Mouse (Mus musculus) erythroblast, embryonic 14.5 days (primary cell): ENCODE measurements around the gene Gdf11.

Experiments
- GATA1 ChIP-seq: IDR thresholded peaks from 2 replicates; pipeline ENCODE4 v1.6.1; 2012; ENCODE audit warnings: low read length, inconsistent platforms, mixed read lengths
- TAL1 ChIP-seq: IDR thresholded peaks from 3 replicates; pipeline ENCODE4 v1.6.1; 2012; ENCODE audit warnings: low read length, inconsistent platforms, mixed read lengths

DNA sequence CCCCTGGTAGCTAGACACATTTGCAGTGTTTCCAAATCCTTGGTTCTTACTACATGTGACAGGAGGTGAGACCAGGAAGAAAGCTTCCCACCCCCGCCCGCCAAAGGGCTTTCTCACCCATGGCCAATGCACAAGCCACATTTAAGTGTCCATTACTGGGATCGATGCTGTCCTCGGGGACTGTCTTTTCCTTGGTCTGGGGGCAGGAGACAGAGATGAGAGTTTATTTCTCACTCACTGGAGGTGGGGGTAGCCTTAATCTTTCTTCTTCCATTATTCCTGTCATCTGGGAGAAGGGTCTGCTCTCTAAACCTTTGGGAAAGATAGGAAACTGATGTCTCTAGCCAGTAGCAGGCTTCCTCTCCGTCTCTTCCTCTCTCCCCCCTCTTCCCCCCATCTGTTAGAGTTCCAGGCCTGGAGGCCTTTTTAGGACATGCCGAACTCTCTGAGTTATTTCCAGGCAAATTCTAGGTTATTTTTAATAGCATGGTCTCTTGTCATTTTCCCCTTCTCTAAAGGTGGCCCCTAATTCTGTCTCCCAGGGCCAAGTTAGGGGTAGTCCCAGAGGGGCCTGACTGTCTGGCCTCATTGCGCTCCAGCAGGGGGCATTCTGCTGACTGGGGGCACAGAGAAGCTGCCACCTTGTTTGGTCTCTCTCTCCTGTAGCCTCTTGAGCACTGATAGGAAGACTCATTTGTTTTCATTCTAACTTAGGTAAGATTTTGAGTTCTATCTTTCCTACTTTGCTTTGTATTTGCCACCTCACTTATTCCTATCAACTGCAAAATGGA lies 43.7 kb upstream of the Gdf11 start:
- no peak for TF ChIP-seq TAL1
- no peak for TF ChIP-seq GATA1
